ENCODE assay signal across 8 mouse cellular contexts in genomic region chr17:88258361-88258796, GRCm38 (mm10).
DNase-seq lines count a peak whose midpoint lies in the region; ATAC-seq and TF ChIP-seq lines count a peak whose summit lies in the region.

No protein-coding gene starts in this region.

- DNase-seq in adrenal gland, adult 2 months = peak; percentile 71
- no peak for DNase-seq in adrenal gland, postnatal 4 days (ENCODE audit: low spot score in 2 of 2)
- peak; percentile 46 to 55 for DNase-seq in B cell, adult 2 months
- DNase-seq in heart, adult 2 months = peak; percentile 47 to 55
- peak; percentile 26 for DNase-seq in liver, postnatal 0 days
- peak; percentile 60 for DNase-seq in thymus, postnatal 25 days
- DNase-seq in right cerebral cortex, adult 2 months (ENCODE audit: low spot score in 2 of 2) = no peak
- DNase-seq in layer of hippocampus, adult 18-20 months (ENCODE audit: low spot score in 2 of 2) = no peak

- H3K36me3 ChIP-seq in heart, adult 2 months (ENCODE audit: control insufficient read depth, insufficient read depth, low read length) = no peaks in the 10 kb centered on the region
- no peaks in the 10 kb centered on the region for H3K36me3 ChIP-seq in liver, postnatal 0 days (replicated peaks; ENCODE audit: insufficient read depth, low read length)

- no peaks in the 10 kb centered on the region for H3K27me3 ChIP-seq in heart, adult 2 months (ENCODE audit: control insufficient read depth, insufficient read depth, low read length)
- H3K27me3 ChIP-seq in liver, postnatal 0 days (ENCODE audit: insufficient read depth, low read length) = no peaks in the 10 kb centered on the region

- H3K4me2 ChIP-seq in liver, postnatal 0 days (ENCODE audit: low read depth, low read length) = peak overlapping the region; percentile 3; the same call in 1 of the 2 replicates

- H3K4me1 ChIP-seq in heart, adult 2 months (ENCODE audit: control insufficient read depth, insufficient read depth, low read length) = peaks cover 7% of the 10 kb centered on the region
- H3K4me1 ChIP-seq in liver, postnatal 0 days (ENCODE audit: insufficient read depth) = peaks cover 10% of the 10 kb centered on the region

- peak overlapping the region; percentile 94 for H3K27ac ChIP-seq in heart, adult 2 months
- no peak overlapping the region for H3K27ac ChIP-seq in liver, postnatal 0 days (ENCODE audit: low read depth)

- no peak overlapping the region for H3K9ac ChIP-seq in heart, adult 2 months (ENCODE audit: low read depth, low read length)
- H3K9ac ChIP-seq in liver, postnatal 0 days (replicated peaks) = no peak overlapping the region

- peak; percentile 56 for TF ChIP-seq CTCF in heart, adult 2 months (IDR thresholded peaks at IDR 0.05)
- peak; percentile 36 for TF ChIP-seq CTCF in liver, postnatal 0 days (IDR thresholded peaks at IDR 0.05; ENCODE audit: low read depth)

- 37% methylated on average over 11 of the region's 11 CpGs for WGBS in heart, adult 2 months
- WGBS in liver, postnatal 0 days (ENCODE audit: insufficient replicate concordance) = 43% methylated on average over 11 of the region's 11 CpGs

- H3K79me2 ChIP-seq in heart, adult 2 months (replicated peaks; ENCODE audit: control insufficient read depth, insufficient read depth, low read length) = no peaks in the 10 kb centered on the region

- intact Hi-C loops in heart, adult 2 months (cut with DNase I) = loop anchor here (2.0 kb wide), 1 partner anchor 46 kb away; no protein-coding TSS in a partner anchor

- H3K4me3 ChIP-seq in heart, adult 2 months = peak overlapping the region; percentile 2; the same call in 1 of the 2 replicates
- no peak overlapping the region for H3K4me3 ChIP-seq in liver, postnatal 0 days (ENCODE audit: low read depth, low read length)

- no peak for TF ChIP-seq POLR2A in heart, adult 2 months (IDR thresholded peaks at IDR 0.05; ENCODE audit: insufficient read depth, low read depth, low read length)

- ATAC-seq in liver, postnatal 0 days = no peak

- no peak for TF ChIP-seq EP300 in heart, adult 2 months (IDR thresholded peaks at IDR 0.05; ENCODE audit: insufficient read depth, low read depth, low read length)
- TF ChIP-seq EP300 in liver, postnatal 0 days (IDR thresholded peaks at IDR 0.05; ENCODE audit: low read depth) = no peak

- H3K9me3 ChIP-seq in liver, postnatal 0 days (ENCODE audit: low read length) = no peaks in the 10 kb centered on the region

Comparison
In these comparisons a context has a peak if more than half of its experiments do, and no peak if none do; other contexts are left out.
1. DNase-seq: peak in adrenal gland, adult 2 months (single experiment), B cell, adult 2 months (2 of 2), heart, adult 2 months (2 of 2), liver, postnatal 0 days (single experiment) and thymus, postnatal 25 days (single experiment); none in adrenal gland, postnatal 4 days (0 of 2), right cerebral cortex, adult 2 months (0 of 2) and layer of hippocampus, adult 18-20 months (0 of 2).